Mouse (Mus musculus) cerebellum, adult 8-10 months (tissue): Measurements from ENCODE around the gene Gbf1.
"Not testable (repeated sequence)": the region's sequence is repeated elsewhere in the genome, so short reads cannot be mapped to it uniquely, and the experiment has no call there.

ENCODE experiments used
- DNase-seq: peaks from one replicate; pipeline ENCODE4 v3.0.0; 2022

The Gbf1 gene

GRCm38 (mm10) chr19:46152127-46152803 lies at the start of gene Gbf1:
TSS of gene Gbf1 (plus strand) at chr19:46152509.
- peak; percentile 92 for DNase-seq

- no peak for DNase-seq
These were observed 48.7 kb upstream of the Gbf1 start for GRCm38 (mm10) chr19:46103437-46104186.

- DNase-seq, result no peak
These were observed 48.1 kb upstream of the Gbf1 start for GRCm38 (mm10) chr19:46104187-46104557.

GRCm38 (mm10) chr19:46110214-46110613 lies 42.1 kb upstream of the Gbf1 start:
- no peak for DNase-seq

- DNase-seq, result no peak
These were observed 41.5 kb upstream of the Gbf1 start for GRCm38 (mm10) chr19:46110781-46111180.

GRCm38 (mm10) chr19:46114617-46115016 lies 37.7 kb upstream of the Gbf1 start:
- DNase-seq, result no peak

- no peak for DNase-seq
These were observed 32.9 kb upstream of the Gbf1 start for GRCm38 (mm10) chr19:46119458-46119857.

GRCm38 (mm10) chr19:46120872-46121271 lies 31.4 kb upstream of the Gbf1 start:
- no peak for DNase-seq

- no peak for DNase-seq
These were observed 28.4 kb upstream of the Gbf1 start for GRCm38 (mm10) chr19:46123876-46124275.

- no peak for DNase-seq
These were observed 27.7 kb upstream of the Gbf1 start for GRCm38 (mm10) chr19:46124651-46125050.

- no peak for DNase-seq
These were observed 26.0 kb upstream of the Gbf1 start for GRCm38 (mm10) chr19:46126301-46126700.

- not testable (repeated sequence) for DNase-seq
These were observed 22.6 kb upstream of the Gbf1 start for GRCm38 (mm10) chr19:46129737-46130136.

- no peak for DNase-seq
These were observed 21.0 kb upstream of the Gbf1 start for GRCm38 (mm10) chr19:46131283-46131682.

- DNase-seq, result no peak
These were observed 20.4 kb upstream of the Gbf1 start, which contains the start of gene Elovl3 for GRCm38 (mm10) chr19:46131694-46132525. TSS of gene Elovl3 (plus strand) at chr19:46131897.

- DNase-seq, result no peak
These were observed 19.7 kb upstream of the Gbf1 start for GRCm38 (mm10) chr19:46132577-46132976.

GRCm38 (mm10) chr19:46135297-46135696 lies 17.0 kb upstream of the Gbf1 start:
- peak; percentile 92 for DNase-seq

GRCm38 (mm10) chr19:46135789-46136638 lies 16.3 kb upstream of the Gbf1 start:
- peak; percentile 44 for DNase-seq

GRCm38 (mm10) chr19:46136639-46137580 lies 15.4 kb upstream of the Gbf1 start:
- peak; percentile 41 for DNase-seq

GRCm38 (mm10) chr19:46140324-46140723 lies 12.0 kb upstream of the Gbf1 start:
- no peak for DNase-seq

GRCm38 (mm10) chr19:46141091-46141490 lies 11.2 kb upstream of the Gbf1 start:
- DNase-seq, result no peak
